Mouse (Mus musculus) bone marrow, adult 2 months (tissue): ENCODE data around the gene Olfr1375. TPM values are rescaled to one million over a fixed set of nuclear protein-coding genes. Genes with fewer than 3 reads are reported as not detected.
"Not testable (repeated sequence)": the region's sequence is repeated elsewhere in the genome, so short reads cannot be mapped to it uniquely, and the experiment has no call there.

Experiments used
- H3K27ac ChIP-seq: fragments of 200-500 bp; 2 replicates; pipeline ENCODE4 v1.5.1; 2012; ENCODE audit warnings: low read depth, mild to moderate bottlenecking, control low read depth, inconsistent platforms, low read length; ENCODE audit not compliant: control insufficient read depth, poor library complexity, insufficient read depth
- H3K4me1 ChIP-seq: fragments of 200-500 bp; 2 replicates; pipeline ENCODE4 v1.6.1; 2011; ENCODE audit warnings: low read length; ENCODE audit not compliant: control insufficient read depth, insufficient read depth
- H3K4me3 ChIP-seq: fragments of 200-500 bp; replicated peaks from 2 replicates; pipeline ENCODE3; 2011; ENCODE audit warnings: mild to moderate bottlenecking, low read depth, low read length, control low read depth; ENCODE audit not compliant: control insufficient read depth
- CTCF ChIP-seq: fragments of 200-500 bp; IDR thresholded peaks from 2 replicates; pipeline ENCODE4 v1.5.1; 2011; ENCODE audit warnings: low read length, control low read depth; ENCODE audit not compliant: control insufficient read depth, insufficient read depth
- POLR2A ChIP-seq: fragments of 200-500 bp; IDR thresholded peaks from 2 replicates; pipeline ENCODE4 v1.6.1; 2011; ENCODE audit warnings: low read depth, mild to moderate bottlenecking, control low read depth, low read length, borderline replicate concordance; ENCODE audit not compliant: control insufficient read depth
- WGBS: fragments of 180-500 bp; shearing (Covaris S2); methylation state at CpG from one replicate; pipeline ENCODE4 v1.1.7; 2018; 5-methylcytosine and 5-hydroxymethylcytosine counted together
- polyA plus RNA-seq: library from polyadenylated mRNA; stranded (reverse); fragments of >200 nt; gene quantifications from 2 replicates; pipeline ENCODE4 v1.2.4, GENCODE M21; 2011; ENCODE audit warnings: low replicate concordance; ENCODE audit not compliant: missing spikeins, insufficient read depth, insufficient read length

The Olfr1375 gene
- polyA plus RNA-seq, 1 experiment, result not detected

DNA sequence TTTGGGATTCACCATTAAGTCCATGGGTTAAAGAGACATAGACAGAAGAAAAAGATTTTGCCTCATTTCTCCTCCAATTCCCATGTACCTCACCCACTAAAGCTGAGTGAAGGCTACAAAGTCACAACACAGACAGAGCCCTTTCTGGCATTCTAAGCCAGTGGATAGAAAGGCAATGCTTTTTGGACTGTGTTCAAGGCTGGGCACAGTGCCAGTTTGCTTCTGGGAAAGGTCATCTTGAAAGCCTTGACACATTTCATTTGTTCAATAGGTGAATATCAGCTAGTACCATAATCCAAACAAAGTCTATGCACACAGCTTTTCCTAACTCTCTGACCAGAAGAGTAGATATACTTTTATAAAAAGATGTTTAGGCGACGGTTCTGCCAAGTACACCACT lies 12.0 kb upstream of the Olfr1375 start:
- 82% methylated on average over 2 of the region's 2 CpGs for WGBS
- H3K4me3 ChIP-seq, result no peak overlapping the region
- no peak for TF ChIP-seq CTCF
- TF ChIP-seq POLR2A, result no peak
- no peak overlapping the region for H3K27ac ChIP-seq
- no peaks in the 10 kb centered on the region for H3K4me1 ChIP-seq

GRCm38 (mm10) chr11:51044776-51045175 lies 3.1 kb upstream of the Olfr1375 start:
- WGBS, result 51% methylated on average over 3 of the region's 3 CpGs
- not testable (repeated sequence) for H3K27ac ChIP-seq, H3K4me3 ChIP-seq, H3K4me1 ChIP-seq

GRCm38 (mm10) chr11:51051678-51052077 lies 3.8 kb downstream of the Olfr1375 start:
- Histone ChIP-seq H3K27ac (no peak overlapping the region), H3K4me3 (no peak overlapping the region), H3K4me1 (no peaks in the 10 kb centered on the region)
- WGBS, result 61% methylated on average over 2 of the region's 2 CpGs
- TF ChIP-seq CTCF (no peak), POLR2A (no peak)

DNA sequence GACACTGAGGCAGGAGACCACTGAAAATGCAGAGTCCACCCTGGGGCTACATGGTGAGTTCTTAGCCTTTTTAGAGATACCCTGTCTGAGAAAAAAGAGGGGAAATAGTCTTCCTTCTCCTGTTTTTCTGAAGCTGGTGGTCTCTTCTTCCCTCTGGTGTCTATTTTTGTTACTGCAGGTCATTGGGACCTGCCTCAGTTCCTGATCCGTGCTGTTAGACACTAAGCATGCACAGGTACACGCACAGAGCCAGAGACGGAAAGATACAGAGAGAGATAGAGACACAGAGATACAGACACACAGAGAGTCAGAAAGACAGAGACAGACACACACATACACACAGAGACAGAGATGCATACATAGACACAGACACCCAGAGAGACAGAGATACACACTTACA lies 5.3 kb downstream of the Olfr1375 start:
- no peak for TF ChIP-seq CTCF
- no peak for TF ChIP-seq POLR2A
- H3K27ac ChIP-seq, result no peak overlapping the region
- H3K4me3 ChIP-seq, result no peak overlapping the region
- H3K4me1 ChIP-seq, result no peaks in the 10 kb centered on the region
- WGBS, result 35% methylated on average over 3 of the region's 3 CpGs

- H3K27ac ChIP-seq, result no peak within 1 kb of the TSS
- H3K4me1 ChIP-seq, result no peaks in the 10 kb centered on the region
- TF ChIP-seq POLR2A (no peak), CTCF (no peak)
- 1% methylated on average over 32 of the region's 32 CpGs for WGBS
- H3K4me3 ChIP-seq, result peak within 1 kb of the TSS; percentile 16
Observed at GRCm38 (mm10) chr11:51059151-51059571, 11.3 kb downstream of the Olfr1375 start, which contains the start of gene Zfp354a. TSS of gene Zfp354a (plus strand) at chr11:51059257.

DNA sequence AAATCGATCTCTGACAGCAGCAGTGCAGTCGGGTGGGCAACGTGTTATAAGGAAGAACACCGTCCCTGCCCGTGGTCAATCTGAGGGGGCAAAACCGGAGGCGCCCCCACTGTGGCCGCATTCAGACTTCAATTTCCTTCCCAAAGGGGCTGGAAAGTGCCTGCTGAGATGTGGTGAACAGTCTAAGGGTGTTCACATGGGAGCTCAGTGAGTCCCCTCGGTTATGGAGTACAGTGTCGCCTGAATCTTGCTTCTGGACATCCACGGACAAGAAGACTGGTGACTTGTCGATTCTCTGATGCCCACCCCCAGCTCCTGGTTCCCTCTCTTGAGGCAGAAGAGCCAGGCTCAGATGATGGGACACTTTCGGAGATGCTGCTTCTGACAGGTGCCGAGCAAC lies 11.7 kb downstream of the Olfr1375 start:
- H3K4me1 ChIP-seq, result no peaks in the 10 kb centered on the region
- no peak for TF ChIP-seq POLR2A
- H3K4me3 ChIP-seq, result peak overlapping the region; percentile 16
- 15% methylated on average over 14 of the region's 14 CpGs for WGBS
- H3K27ac ChIP-seq, result no peak overlapping the region

DNA sequence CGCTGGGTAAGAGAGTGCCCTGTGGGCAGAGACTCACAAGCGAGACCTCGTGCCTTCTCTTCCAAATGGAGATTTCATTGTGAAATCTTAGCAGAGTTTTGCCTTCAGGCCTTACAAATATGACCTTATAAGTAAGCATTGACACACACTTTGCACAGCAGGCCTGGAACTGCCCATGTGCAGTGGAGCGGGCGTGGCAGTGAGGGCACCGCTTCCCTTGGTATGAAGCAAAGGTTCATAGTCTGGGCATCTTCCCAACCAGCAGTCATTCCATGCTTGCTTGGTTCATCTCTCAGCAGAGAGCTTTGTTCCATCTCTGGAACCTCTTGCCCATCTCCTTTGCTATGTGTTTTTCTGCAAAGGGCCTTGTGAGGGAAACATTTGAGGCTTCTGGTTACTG lies 13.1 kb downstream of the Olfr1375 start:
- no peak for TF ChIP-seq POLR2A
- no peak for TF ChIP-seq CTCF
- H3K27ac ChIP-seq, result no peak overlapping the region
- H3K4me1 ChIP-seq, result no peaks in the 10 kb centered on the region
- 80% methylated on average over 6 of the region's 6 CpGs for WGBS
- no peak overlapping the region for H3K4me3 ChIP-seq

DNA sequence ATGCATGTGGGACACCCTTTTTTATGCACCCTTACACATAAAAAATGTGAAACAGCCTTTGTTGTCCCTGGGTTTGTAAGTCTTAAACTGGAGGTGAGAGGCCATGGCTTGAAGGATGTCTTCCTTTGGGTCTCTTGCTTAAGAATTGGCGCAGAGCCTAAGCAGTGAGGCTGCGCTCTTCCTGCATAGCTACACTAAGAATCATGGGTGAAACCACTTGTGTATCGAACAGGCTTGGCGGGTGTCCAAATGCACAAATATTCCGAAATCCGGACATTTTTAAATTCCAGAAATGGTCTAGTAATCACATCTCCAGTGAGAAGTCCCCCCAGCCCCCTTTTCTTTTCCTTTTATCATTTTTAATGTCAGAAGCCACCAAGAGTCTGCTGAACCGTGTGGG lies 15.4 kb downstream of the Olfr1375 start:
- TF ChIP-seq CTCF (no peak), POLR2A (no peak)
- H3K27ac ChIP-seq, result no peak overlapping the region
- H3K4me1 ChIP-seq, result no peaks in the 10 kb centered on the region
- H3K4me3 ChIP-seq, result no peak overlapping the region
- WGBS, result 77% methylated on average over 7 of the region's 7 CpGs

- Histone ChIP-seq H3K4me3 (no peak overlapping the region), H3K27ac (no peak overlapping the region), H3K4me1 (no peaks in the 10 kb centered on the region)
- WGBS, result 84% methylated on average over 8 of the region's 8 CpGs
- TF ChIP-seq CTCF (no peak), POLR2A (no peak)
Observed at GRCm38 (mm10) chr11:51063841-51064240, 15.9 kb downstream of the Olfr1375 start.
